Mouse (Mus musculus): ENCODE measurements at regions not wholly inside any gene's neighbourhood (a gene's known extent, or its start where the extent isn't known, plus 50 kb on each side); places are given as distances from the start of the nearest gene placed in this dataset.

- TF ChIP-seq CTCF (IDR thresholded peaks at IDR 0.05): no peak
- no peak for TF ChIP-seq EP300 (IDR thresholded peaks at IDR 0.05)
Measured at GRCm38 (mm10) chr19:56068165-56068564, 218.8 kb upstream of the Habp2 start.
